Mouse (Mus musculus) hindbrain, embryonic 16.5 days (tissue): ENCODE measurements at regions not wholly inside any gene's neighbourhood (a gene's known extent, or its start where the extent isn't known, plus 50 kb on each side); places are given as distances from the start of the nearest gene placed in this dataset.

ENCODE experiments used
- ATAC-seq: fragments of 200-750 bp; cut with Nextera tagmentation; 2 replicates; pipeline ENCODE4 v1.8.0; 2017; ENCODE audit warnings: moderate TSS enrichment, moderate library complexity
- H3K27ac ChIP-seq: fragments of 300-500 bp; sonication (generic); 2 replicates; pipeline ENCODE4 v1.5.1; 2014; ENCODE audit warnings: low read depth, mild to moderate bottlenecking, control low read depth, low read length, moderate library complexity
- H3K27me3 ChIP-seq: fragments of 300-500 bp; sonication (generic); replicated peaks from 2 replicates; pipeline ENCODE4 v1.6.1; 2014; ENCODE audit warnings: low read length; ENCODE audit not compliant: control insufficient read depth, insufficient read depth
- H3K36me3 ChIP-seq: fragments of 300-500 bp; sonication (generic); 2 replicates; pipeline ENCODE4 v1.6.1; 2014; ENCODE audit warnings: mild to moderate bottlenecking, low read length, moderate library complexity, mixed read lengths; ENCODE audit not compliant: control insufficient read depth, insufficient read depth
- H3K4me1 ChIP-seq: fragments of 300-500 bp; sonication (generic); 2 replicates; pipeline ENCODE4 v1.6.1; 2014; ENCODE audit warnings: low read depth, low read length; ENCODE audit not compliant: control insufficient read depth, insufficient read depth
- H3K4me2 ChIP-seq: fragments of 300-500 bp; sonication (generic); 2 replicates; pipeline ENCODE4 v1.6.1; 2014; ENCODE audit warnings: mild to moderate bottlenecking, low read length, control low read depth, moderate library complexity
- H3K4me3 ChIP-seq: fragments of 300-500 bp; sonication (generic); 2 replicates; pipeline ENCODE4 v1.5.1; 2014; ENCODE audit warnings: mild to moderate bottlenecking, low read length, control low read depth, moderate library complexity
- H3K9ac ChIP-seq: fragments of 300-500 bp; sonication (generic); 2 replicates; pipeline ENCODE4 v1.6.1; 2014; ENCODE audit warnings: low read depth, mild to moderate bottlenecking, control low read depth, low read length, moderate library complexity
- H3K9me3 ChIP-seq: fragments of 300-500 bp; sonication (generic); 2 replicates; pipeline ENCODE4 v1.6.1; 2014; ENCODE audit warnings: mild to moderate bottlenecking, low read length, moderate library complexity; ENCODE audit not compliant: control insufficient read depth
- WGBS: fragments of 180-500 bp; shearing (Covaris S2); extraction: QIAGEN DNeasy Blood & Tissue Kit; methylation state at CpG from one replicate; pipeline ENCODE4 v1.1.7; 2014; 5-methylcytosine and 5-hydroxymethylcytosine counted together

DNA sequence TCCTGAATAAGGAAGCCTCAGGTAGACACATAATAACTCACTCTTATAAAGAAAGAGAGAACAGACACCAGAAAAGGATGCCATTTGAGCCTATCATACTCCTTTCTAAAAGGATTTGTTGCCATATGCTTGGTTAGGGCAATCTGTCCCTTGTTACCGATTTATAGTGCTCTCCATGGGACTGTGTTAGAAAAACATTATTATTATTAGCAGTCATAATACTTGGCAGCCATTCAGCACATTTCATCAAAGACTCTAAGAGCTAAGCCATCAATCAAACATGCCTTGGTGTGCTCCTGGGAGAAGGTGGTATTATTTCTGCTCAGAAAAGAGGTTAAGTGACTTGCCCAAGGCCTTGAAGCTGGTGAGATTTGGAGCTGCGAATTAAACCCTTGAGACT is 282.8 kb upstream of the Gm8797 start:
- WGBS: 62% methylated on average over 2 of the region's 2 CpGs
- no peak overlapping the region for H3K27ac ChIP-seq
- H3K9me3 ChIP-seq: no peaks in the 10 kb centered on the region
- no peak overlapping the region for H3K4me3 ChIP-seq
- no peak overlapping the region for H3K9ac ChIP-seq
- H3K4me1 ChIP-seq: no peaks in the 10 kb centered on the region
- no peak overlapping the region for H3K4me2 ChIP-seq
- H3K27me3 ChIP-seq: no peaks in the 10 kb centered on the region
- ATAC-seq: peak; percentile 17; the same call in 1 of the 2 replicates
- no peaks in the 10 kb centered on the region for H3K36me3 ChIP-seq

DNA sequence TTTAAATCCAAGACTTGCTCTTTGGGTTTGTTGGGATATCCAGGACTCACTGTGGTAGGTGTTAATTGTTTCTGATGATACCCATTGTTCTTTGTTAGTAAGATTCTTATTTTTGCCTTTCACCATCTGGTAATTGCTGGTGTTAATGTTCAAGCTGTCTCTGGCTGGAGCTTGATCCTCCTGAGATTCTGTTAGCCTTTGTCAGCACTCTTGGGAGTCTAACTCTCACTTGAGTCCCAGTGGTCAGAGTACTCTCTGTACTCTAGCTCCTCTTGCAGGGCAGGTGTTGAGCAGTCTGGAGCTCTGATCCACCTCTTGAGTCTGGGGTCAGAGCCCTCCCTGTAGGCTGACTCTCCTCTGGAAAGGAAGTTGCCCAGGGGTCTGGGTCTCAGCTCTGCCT is 252.8 kb upstream of the Gm8797 start:
- Histone ChIP-seq H3K27me3 (no peaks in the 10 kb centered on the region), H3K4me2 (no peak overlapping the region), H3K4me1 (no peaks in the 10 kb centered on the region), H3K9me3 (no peaks in the 10 kb centered on the region), H3K27ac (no peak overlapping the region), H3K4me3 (no peak overlapping the region), H3K9ac (no peak overlapping the region), H3K36me3 (no peaks in the 10 kb centered on the region)
- ATAC-seq: no peak
